ENCODE assay signal across 16 mouse cellular contexts in genomic region chr11:84420779-84421178, GRCm38 (mm10).
"Had no signal": no experiment of that assay in that cellular context is flagged by ENCODE, and none has a peak within 500 bp of the region (broad histone marks: within the 10 kb centered on the region; RNA-seq: fewer than 3 reads in every experiment).

No protein-coding gene starts in this region.

- H3K9ac ChIP-seq: neural tube, embryonic 12.5 days; neural tube, embryonic 13.5 days; neural tube, embryonic 15.5 days; stomach, embryonic 15.5 days had no signal

- H3K9me3 ChIP-seq: neural tube, embryonic 12.5 days; neural tube, embryonic 13.5 days; neural tube, embryonic 15.5 days; stomach, embryonic 15.5 days had no signal

- H3K27me3 ChIP-seq: neural tube, embryonic 12.5 days; neural tube, embryonic 13.5 days; neural tube, embryonic 15.5 days; stomach, embryonic 15.5 days had no signal

- H3K4me3 ChIP-seq: neural tube, embryonic 12.5 days; neural tube, embryonic 13.5 days; neural tube, embryonic 15.5 days; stomach, embryonic 15.5 days had no signal

- DNase-seq: retina, postnatal 1 day; right cerebral cortex, adult 18-20 months; right cerebral cortex, postnatal 14 days; right cerebral cortex, postnatal 4 days; spleen, adult 18-20 months; thymus, adult 18-20 months; thymus, adult 2 months; thymus, postnatal 14 days; thymus, postnatal 25 days; thymus, postnatal 36 days; thymus, postnatal 4 days had no signal

- H3K27ac ChIP-seq: neural tube, embryonic 12.5 days; neural tube, embryonic 13.5 days; neural tube, embryonic 15.5 days; stomach, embryonic 15.5 days; stomach, postnatal 0 days had no signal

- H3K4me2 ChIP-seq: neural tube, embryonic 12.5 days; neural tube, embryonic 13.5 days; neural tube, embryonic 15.5 days; stomach, embryonic 15.5 days had no signal

- H3K36me3 ChIP-seq: neural tube, embryonic 12.5 days; neural tube, embryonic 13.5 days; neural tube, embryonic 15.5 days had no signal

- H3K4me1 ChIP-seq: stomach, embryonic 15.5 days had no signal
